Mouse (Mus musculus) kidney, postnatal 0 days (tissue): ENCODE data around the gene Timm8a2. TPM values are rescaled to one million over a fixed set of nuclear protein-coding genes. Genes with fewer than 3 reads are reported as not detected.

Source experiments
- ATAC-seq: fragments of 200-750 bp; cut with Nextera tagmentation; replicated peaks from 2 replicates; pipeline ENCODE4 v1.8.0; 2017; ENCODE audit warnings: low read depth, moderate number of reproducible peaks, moderate TSS enrichment, moderate library complexity; ENCODE audit not compliant: low FRiP score
- DNase-seq: peaks from one replicate; pipeline ENCODE4 v3.0.0-alpha.2; 2016; ENCODE audit warnings: low spot score
- H3K27ac ChIP-seq: fragments of 300-500 bp; sonication (generic); 2 replicates; pipeline ENCODE4 v1.5.1; 2014; ENCODE audit warnings: mild to moderate bottlenecking
- H3K27me3 ChIP-seq: fragments of 300-500 bp; sonication (generic); 2 replicates; pipeline ENCODE4 v1.6.1; 2014; ENCODE audit warnings: low read length, mixed read lengths; ENCODE audit not compliant: insufficient read depth
- H3K36me3 ChIP-seq: fragments of 300-500 bp; sonication (generic); 2 replicates; pipeline ENCODE4 v1.6.1; 2014; ENCODE audit warnings: low read length, mixed read lengths; ENCODE audit not compliant: insufficient read depth
- H3K4me1 ChIP-seq: fragments of 300-500 bp; sonication (generic); replicated peaks from 2 replicates; pipeline ENCODE4 v1.6.1; 2014; ENCODE audit warnings: antibody characterized with exemption, low read length, mixed read lengths; ENCODE audit not compliant: insufficient read depth
- H3K4me2 ChIP-seq: fragments of 300-500 bp; sonication (generic); 2 replicates; pipeline ENCODE4 v1.6.1; 2014; ENCODE audit warnings: mild to moderate bottlenecking, low read length, moderate library complexity, mixed read lengths
- H3K4me3 ChIP-seq: fragments of 300-500 bp; sonication (generic); replicated peaks from 2 replicates; pipeline ENCODE4 v1.5.1; 2014; ENCODE audit warnings: low read depth, low read length
- H3K9ac ChIP-seq: fragments of 300-500 bp; sonication (generic); 2 replicates; pipeline ENCODE4 v1.6.1; 2014; ENCODE audit warnings: low read depth, low read length
- H3K9me3 ChIP-seq: fragments of 300-500 bp; sonication (generic); replicated peaks from 2 replicates; pipeline ENCODE4 v1.6.1; 2016; ENCODE audit warnings: low read length, inconsistent platforms, mixed read lengths
- CTCF ChIP-seq: IDR thresholded peaks from 2 replicates; pipeline ENCODE4 v1.5.1; 2016; ENCODE audit warnings: antibody characterized with exemption, low read depth, mild to moderate bottlenecking, moderate library complexity
- WGBS: fragments of 180-500 bp; shearing (Covaris S2); extraction: QIAGEN DNeasy Blood & Tissue Kit; methylation state at CpG from one replicate; pipeline ENCODE4 v1.1.7; 2014; 5-methylcytosine and 5-hydroxymethylcytosine counted together
- polyA plus RNA-seq: library from polyadenylated mRNA; unstranded; fragments of >200 nt; fragmentation: Nextera tagmentation; extraction: Ambion mirVana; gene quantifications from 2 replicates; pipeline ENCODE4 v1.2.1, GENCODE M21; 2015

Timm8a2 gene
- polyA plus RNA-seq, 1 experiment from 2014 or later: not detected

- 0 out of 2 replicates have a peak, but pooled peaks cover 7% of the 10 kb centered on the region for H3K36me3 ChIP-seq
- no peaks in the 10 kb centered on the region for H3K27me3 ChIP-seq
- 88% methylated on average over 1 of the region's 1 CpGs for WGBS
- no peak overlapping the region for H3K4me3 ChIP-seq
- H3K4me1 ChIP-seq: peaks cover 3% of the 10 kb centered on the region; the same call in 1 of the 2 replicates
- DNase-seq: no peak
- TF ChIP-seq CTCF: no peak
- no peak overlapping the region for H3K9ac ChIP-seq
- no peak overlapping the region for H3K27ac ChIP-seq
- no peak for ATAC-seq
- H3K9me3 ChIP-seq: no peaks in the 10 kb centered on the region
- H3K4me2 ChIP-seq: no peak overlapping the region
Measured at GRCm38 (mm10) chr14:121995557-121995870, 39.0 kb upstream of the Timm8a2 start.

DNA sequence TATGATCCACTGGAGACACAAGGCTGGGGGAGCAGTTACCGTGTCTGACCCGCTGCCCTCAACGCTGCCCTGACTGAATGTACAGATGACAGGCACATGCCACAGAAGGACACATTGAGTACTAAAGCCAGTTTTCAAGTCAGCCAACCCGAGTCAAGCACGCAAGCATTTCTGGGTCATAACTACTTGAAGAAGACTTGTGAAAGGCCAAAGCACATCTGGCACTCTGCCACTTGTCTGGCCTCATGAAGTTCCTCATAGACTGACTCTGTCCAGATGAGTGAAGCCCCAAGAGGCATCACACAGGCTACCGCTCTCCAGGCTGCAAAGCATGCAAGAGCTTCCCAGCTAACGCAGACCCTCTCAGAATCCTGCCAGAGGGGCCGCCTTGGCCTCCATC lies 37.7 kb upstream of the Timm8a2 start:
- DNase-seq (peak; percentile 43), ATAC-seq (no peak)
- WGBS: 79% methylated on average over 8 of the region's 8 CpGs
- H3K4me2 ChIP-seq: no peak overlapping the region
- H3K4me1 ChIP-seq: peaks cover 3% of the 10 kb centered on the region; the same call in 1 of the 2 replicates
- H3K36me3 ChIP-seq: 0 out of 2 replicates have a peak, but pooled peaks cover 7% of the 10 kb centered on the region
- H3K9ac ChIP-seq: no peak overlapping the region
- no peak overlapping the region for H3K4me3 ChIP-seq
- no peaks in the 10 kb centered on the region for H3K9me3 ChIP-seq
- no peak for TF ChIP-seq CTCF
- H3K27ac ChIP-seq: no peak overlapping the region
- H3K27me3 ChIP-seq: no peaks in the 10 kb centered on the region

DNA sequence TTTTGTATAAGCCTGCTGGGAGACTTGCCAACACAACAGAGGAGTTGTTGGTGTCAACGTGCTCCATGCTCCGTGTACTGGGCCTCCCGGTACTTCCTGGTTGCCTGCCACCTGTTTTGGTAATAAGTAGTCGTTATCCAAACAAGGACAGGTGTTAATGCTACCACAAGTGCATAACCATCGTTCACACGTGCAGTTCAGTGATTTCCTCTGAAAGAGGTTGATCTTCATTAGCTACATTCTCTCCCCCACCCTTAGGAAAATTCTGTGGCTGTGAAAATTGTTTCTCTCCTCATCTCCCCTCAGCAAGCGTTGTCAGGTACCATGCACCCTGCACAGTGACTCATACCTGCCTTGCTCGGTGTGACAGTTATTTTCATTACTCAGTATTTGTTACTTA lies 35.0 kb upstream of the Timm8a2 start:
- Histone ChIP-seq H3K27me3 (no peaks in the 10 kb centered on the region), H3K27ac (no peak overlapping the region), H3K9ac (no peak overlapping the region), H3K4me1 (no peaks in the 10 kb centered on the region), H3K9me3 (no peaks in the 10 kb centered on the region), H3K4me2 (no peak overlapping the region), H3K4me3 (no peak overlapping the region), H3K36me3 (0 out of 2 replicates have a peak, but pooled peaks cover 3% of the 10 kb centered on the region)
- DNase-seq (no peak), ATAC-seq (no peak)
- WGBS: 62% methylated on average over 8 of the region's 8 CpGs
- no peak for TF ChIP-seq CTCF

- no peak overlapping the region for H3K9ac ChIP-seq
- H3K36me3 ChIP-seq: 0 out of 2 replicates have a peak, but pooled peaks cover 3% of the 10 kb centered on the region
- H3K4me3 ChIP-seq: no peak overlapping the region
- no peaks in the 10 kb centered on the region for H3K4me1 ChIP-seq
- no peak overlapping the region for H3K4me2 ChIP-seq
- 84% methylated on average over 17 of the region's 17 CpGs for WGBS
- H3K27me3 ChIP-seq: no peaks in the 10 kb centered on the region
- DNase-seq (no peak), ATAC-seq (no peak)
- no peaks in the 10 kb centered on the region for H3K9me3 ChIP-seq
- no peak for TF ChIP-seq CTCF
- H3K27ac ChIP-seq: no peak overlapping the region
Measured at GRCm38 (mm10) chr14:122000346-122001105, 33.9 kb upstream of the Timm8a2 start.

- ATAC-seq (no peak), DNase-seq (no peak)
- no peak overlapping the region for H3K9ac ChIP-seq
- H3K9me3 ChIP-seq: no peaks in the 10 kb centered on the region
- no peak overlapping the region for H3K4me3 ChIP-seq
- 0 out of 2 replicates have a peak, but pooled peaks cover 3% of the 10 kb centered on the region for H3K36me3 ChIP-seq
- H3K27ac ChIP-seq: no peak overlapping the region
- H3K27me3 ChIP-seq: no peaks in the 10 kb centered on the region
- no peaks in the 10 kb centered on the region for H3K4me1 ChIP-seq
- TF ChIP-seq CTCF: no peak
- no peak overlapping the region for H3K4me2 ChIP-seq
- 93% methylated on average over 7 of the region's 7 CpGs for WGBS
Measured at GRCm38 (mm10) chr14:122002224-122002623, 32.2 kb upstream of the Timm8a2 start.

- TF ChIP-seq CTCF: no peak
- Histone ChIP-seq H3K27me3 (no peaks in the 10 kb centered on the region), H3K9me3 (no peaks in the 10 kb centered on the region), H3K4me1 (no peaks in the 10 kb centered on the region), H3K36me3 (0 out of 2 replicates have a peak, but pooled peaks cover 3% of the 10 kb centered on the region), H3K9ac (no peak overlapping the region), H3K4me3 (no peak overlapping the region), H3K27ac (no peak overlapping the region), H3K4me2 (no peak overlapping the region)
- DNase-seq (no peak), ATAC-seq (no peak)
Measured at GRCm38 (mm10) chr14:122003812-122004211, 30.7 kb upstream of the Timm8a2 start.
